ENCODE assay signal across 11 mouse cellular contexts in the genomic region with DNA sequence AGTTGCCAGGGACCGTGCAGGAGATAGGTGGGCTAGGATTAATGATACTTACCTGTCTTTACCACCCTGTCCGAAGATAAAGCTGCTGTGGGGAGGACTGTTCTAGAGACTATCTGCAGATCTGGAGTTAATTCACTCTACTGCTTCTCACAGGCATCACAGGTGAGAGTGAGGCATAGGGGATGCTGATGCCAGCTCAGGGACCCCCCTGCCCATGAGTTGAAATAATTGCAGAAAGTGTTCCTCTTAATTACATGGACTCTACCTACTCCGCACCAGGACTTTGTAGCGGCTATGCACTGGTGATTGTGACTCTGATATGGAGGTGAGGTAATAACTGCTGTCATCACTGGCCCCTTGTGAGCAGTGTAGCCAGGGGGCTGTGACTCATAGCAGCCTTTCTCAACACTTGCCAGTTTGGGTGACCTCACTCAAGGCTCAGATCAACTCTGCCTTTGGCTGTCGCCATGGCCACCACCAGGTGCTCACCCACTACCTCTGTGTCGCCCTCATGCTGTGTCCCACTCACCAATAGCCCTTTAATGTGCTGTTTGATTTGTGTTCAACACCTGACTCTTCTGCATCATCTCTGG.
DNase-seq lines count a peak whose midpoint lies in the region; ATAC-seq and TF ChIP-seq lines count a peak whose summit lies in the region.
"Had no signal": no experiment of that assay in that cellular context is flagged by ENCODE, and none has a peak within 500 bp of the region (broad histone marks: within the 10 kb centered on the region; RNA-seq: fewer than 3 reads in every experiment).

No protein-coding gene starts in this region.

- H3K4me3 ChIP-seq in kidney, embryonic 14.5 days (ENCODE audit: low read length), result no peak overlapping the region
- H3K4me3 ChIP-seq in limb, embryonic 14.5 days (replicated peaks; ENCODE audit: low read length), result no peak overlapping the region
- H3K4me3 ChIP-seq: embryonic facial prominence, embryonic 12.5 days had no signal

- whole genome bisulfite sequencing in kidney, embryonic 14.5 days, result 64% methylated on average over 6 of the region's 6 CpGs
- WGBS in limb, embryonic 14.5 days, result 73% methylated on average over 6 of the region's 6 CpGs

- H3K9ac ChIP-seq in kidney, embryonic 14.5 days (ENCODE audit: low read depth, low read length), result no peak overlapping the region
- H3K9ac ChIP-seq in limb, embryonic 14.5 days (ENCODE audit: low read depth, low read length, severe bottlenecking), result no peak overlapping the region
- H3K9ac ChIP-seq: embryonic facial prominence, embryonic 12.5 days; liver, postnatal 0 days had no signal

- no peak for DNase-seq in kidney, adult 9 months
- DNase-seq in Patski (ENCODE audit: low read depth, low spot score), result peak; percentile 68
- peak; percentile 63 for DNase-seq in brain, adult 2 months (ENCODE audit: low read depth, low spot score)
- DNase-seq in limb, embryonic 14.5 days (ENCODE audit: low spot score), result no peak
- DNase-seq in retina, postnatal 1 day, result no peak
- DNase-seq: kidney, adult 11 months; liver, postnatal 0 days; right cerebral cortex, adult 18-20 months had no signal

- H3K36me3 ChIP-seq in kidney, embryonic 14.5 days (ENCODE audit: control insufficient read depth, insufficient read depth, low read length), result no peaks in the 10 kb centered on the region
- H3K36me3 ChIP-seq in limb, embryonic 14.5 days (ENCODE audit: control insufficient read depth, insufficient read depth, low read length), result no peaks in the 10 kb centered on the region
- H3K36me3 ChIP-seq: embryonic facial prominence, embryonic 12.5 days had no signal

- no peaks in the 10 kb centered on the region for H3K27me3 ChIP-seq in kidney, embryonic 14.5 days (ENCODE audit: control insufficient read depth, insufficient read depth, low read length)
- no peaks in the 10 kb centered on the region for H3K27me3 ChIP-seq in Patski
- no peaks in the 10 kb centered on the region for H3K27me3 ChIP-seq in limb, embryonic 14.5 days (ENCODE audit: control insufficient read depth, insufficient read depth, low read length)
- H3K27me3 ChIP-seq: embryonic facial prominence, embryonic 12.5 days had no signal

- TF ChIP-seq CTCF in Patski (IDR thresholded peaks at IDR 0.05), result no peak

- CTCF ChIA-PET in Patski (lab: Charles Lee), result interaction anchor here (0.8 kb wide), 1 partner anchor 11 kb away, joined by 3 read pairs; no protein-coding TSS in a partner anchor

- H3K9me3 ChIP-seq in kidney, embryonic 14.5 days (ENCODE audit: control insufficient read depth, low read length), result no peaks in the 10 kb centered on the region
- H3K9me3 ChIP-seq in limb, embryonic 14.5 days (ENCODE audit: control insufficient read depth, low read length), result no peaks in the 10 kb centered on the region
- H3K9me3 ChIP-seq: embryonic facial prominence, embryonic 12.5 days had no signal

- no peak overlapping the region for H3K27ac ChIP-seq in kidney, embryonic 14.5 days (ENCODE audit: low read depth, low read length)
- H3K27ac ChIP-seq in limb, embryonic 14.5 days (replicated peaks; ENCODE audit: low read depth, low read length), result no peak overlapping the region
- H3K27ac ChIP-seq: embryonic facial prominence, embryonic 12.5 days had no signal

- in situ Hi-C loops in Patski (cut with MboI; ENCODE audit: low pct_unique_long_range_greater_than_20kb), result no loop called here

- POLR2A ChIA-PET in Patski (lab: Charles Lee), result no interaction called here

- H3K4me1 ChIP-seq in kidney, embryonic 14.5 days (ENCODE audit: control insufficient read depth, insufficient read depth, low read length), result peaks cover 10% of the 10 kb centered on the region
- peaks cover 39% of the 10 kb centered on the region for H3K4me1 ChIP-seq in limb, embryonic 14.5 days (ENCODE audit: control insufficient read depth, insufficient read depth, low read length)

- peak; percentile 82 for ATAC-seq in kidney, embryonic 14.5 days (ENCODE audit: low FRiP score, low TSS enrichment)
- ATAC-seq in Patski, result peak; percentile 94
- ATAC-seq in limb, embryonic 14.5 days (ENCODE audit: low FRiP score, low read depth), result peak; percentile 24; the same call in 1 of the 2 replicates
- no peak for ATAC-seq in megakaryocyte-erythroid progenitor cell, adult 5-6 weeks (replicated peaks; ENCODE audit: low FRiP score, low TSS enrichment, poor library complexity, severe bottlenecking)
- ATAC-seq: liver, postnatal 0 days had no signal

- TF ChIP-seq POLR2A in limb, embryonic 14.5 days (IDR thresholded peaks at IDR 0.05; ENCODE audit: borderline replicate concordance, extremely low read depth, insufficient read depth, insufficient read length), result no peak

- no peak overlapping the region for H3K4me2 ChIP-seq in kidney, embryonic 14.5 days (replicated peaks; ENCODE audit: low read depth, low read length)
- H3K4me2 ChIP-seq in limb, embryonic 14.5 days (replicated peaks; ENCODE audit: low read depth, low read length, severe bottlenecking), result no peak overlapping the region
- H3K4me2 ChIP-seq: embryonic facial prominence, embryonic 12.5 days had no signal

Comparison
In these comparisons a context has a peak if more than half of its experiments do, and no peak if none do; other contexts are left out.
1. DNase-seq: peak in Patski (single experiment) and brain, adult 2 months (single experiment); none in kidney, adult 9 months (single experiment), limb, embryonic 14.5 days (single experiment) and retina, postnatal 1 day (single experiment).